Comparison of ENCODE assay signal across 8 mouse cellular contexts in genomic region chr5:137759971-137760412, GRCm38 (mm10). TPM values are rescaled to one million over a fixed set of nuclear protein-coding genes. Genes with fewer than 3 reads are reported as not detected.
A peak's percentile ranks its signal among the peaks of the same experiment; 100 is the strongest.
DNase-seq lines count a peak whose midpoint lies in the region; ATAC-seq and TF ChIP-seq lines count a peak whose summit lies in the region.

No protein-coding gene starts in this region.

- intact Hi-C loops in heart, adult 2 months (cut with DNase I) = loop anchor here (5.0 kb wide), 1 partner anchor 178 kb away; no protein-coding TSS in a partner anchor

- no peaks in the 10 kb centered on the region for H3K27me3 ChIP-seq in embryonic facial prominence, embryonic 14.5 days (replicated peaks; ENCODE audit: control insufficient read depth, insufficient read depth, low read length)
- no peaks in the 10 kb centered on the region for H3K27me3 ChIP-seq in heart, adult 2 months (ENCODE audit: control insufficient read depth, insufficient read depth, low read length)
- no peaks in the 10 kb centered on the region for H3K27me3 ChIP-seq in limb, embryonic 14.5 days (ENCODE audit: control insufficient read depth, insufficient read depth, low read length)
- no peaks in the 10 kb centered on the region for H3K27me3 ChIP-seq in midbrain, postnatal 0 days (ENCODE audit: insufficient read depth, low read length)

- H3K79me2 ChIP-seq in heart, adult 2 months (replicated peaks; ENCODE audit: control insufficient read depth, insufficient read depth, low read length) = no peaks in the 10 kb centered on the region

- H3K9ac ChIP-seq in embryonic facial prominence, embryonic 14.5 days (ENCODE audit: low read depth, low read length) = no peak overlapping the region
- no peak overlapping the region for H3K9ac ChIP-seq in heart, adult 2 months (ENCODE audit: low read depth, low read length)
- no peak overlapping the region for H3K9ac ChIP-seq in limb, embryonic 14.5 days (ENCODE audit: low read depth, low read length, severe bottlenecking)
- H3K9ac ChIP-seq in midbrain, postnatal 0 days (replicated peaks; ENCODE audit: low read length, poor library complexity, severe bottlenecking) = no peak overlapping the region

- DNase-seq in 416B (ENCODE audit: low read depth) = peak; percentile 91
- peak; percentile 92 for DNase-seq in adrenal gland, postnatal 14 days
- DNase-seq in embryonic facial prominence, embryonic 14.5 days (ENCODE audit: low spot score) = peak; percentile 90
- DNase-seq in heart, adult 2 months = peak; percentile 85 to 89
- peak; percentile 93 for DNase-seq in kidney, adult 8-10 months
- DNase-seq in limb, embryonic 14.5 days (ENCODE audit: low spot score) = peak; percentile 80
- peak; percentile 96 for DNase-seq in midbrain, postnatal 0 days (ENCODE audit: low spot score)
- peak; percentile 80 to 83 for DNase-seq in spleen, postnatal 36 days (ENCODE audit: low spot score in 2 of 2)

- no peaks in the 10 kb centered on the region for H3K9me3 ChIP-seq in embryonic facial prominence, embryonic 14.5 days (ENCODE audit: control insufficient read depth, low read length)
- no peaks in the 10 kb centered on the region for H3K9me3 ChIP-seq in limb, embryonic 14.5 days (ENCODE audit: control insufficient read depth, low read length)
- no peaks in the 10 kb centered on the region for H3K9me3 ChIP-seq in midbrain, postnatal 0 days (ENCODE audit: low read length)

- 0 out of 2 replicates have a peak, but pooled peaks have one; percentile 26 for TF ChIP-seq EP300 in heart, adult 2 months (IDR thresholded peaks at IDR 0.05; ENCODE audit: insufficient read depth, low read depth, low read length)

- H3K4me1 ChIP-seq in embryonic facial prominence, embryonic 14.5 days (ENCODE audit: control insufficient read depth, insufficient read depth, low read length) = no peaks in the 10 kb centered on the region
- peaks cover 9% of the 10 kb centered on the region for H3K4me1 ChIP-seq in heart, adult 2 months (ENCODE audit: control insufficient read depth, insufficient read depth, low read length)
- no peaks in the 10 kb centered on the region for H3K4me1 ChIP-seq in limb, embryonic 14.5 days (ENCODE audit: control insufficient read depth, insufficient read depth, low read length)
- no peaks in the 10 kb centered on the region for H3K4me1 ChIP-seq in midbrain, postnatal 0 days (ENCODE audit: insufficient read depth, low read length)

- peak; percentile 89 for ATAC-seq in embryonic facial prominence, embryonic 14.5 days (ENCODE audit: low read depth)
- ATAC-seq in limb, embryonic 14.5 days (ENCODE audit: low FRiP score, low read depth) = peak; percentile 72
- peak; percentile 91 for ATAC-seq in midbrain, postnatal 0 days (ENCODE audit: low FRiP score)

- H3K4me2 ChIP-seq in embryonic facial prominence, embryonic 14.5 days (ENCODE audit: low read depth, low read length) = no peak overlapping the region
- no peak overlapping the region for H3K4me2 ChIP-seq in limb, embryonic 14.5 days (replicated peaks; ENCODE audit: low read depth, low read length, severe bottlenecking)
- H3K4me2 ChIP-seq in midbrain, postnatal 0 days (ENCODE audit: low read depth, low read length, poor library complexity, severe bottlenecking) = no peak overlapping the region

- H3K27ac ChIP-seq in embryonic facial prominence, embryonic 14.5 days (replicated peaks; ENCODE audit: low read depth, low read length) = 0 out of 2 replicates have a peak overlapping the region, but pooled peaks have one; percentile 5
- H3K27ac ChIP-seq in heart, adult 2 months = peak overlapping the region; percentile 58
- H3K27ac ChIP-seq in limb, embryonic 14.5 days (replicated peaks; ENCODE audit: low read depth, low read length) = no peak overlapping the region
- peak overlapping the region; percentile 75; the same call in 1 of the 2 replicates for H3K27ac ChIP-seq in midbrain, postnatal 0 days (ENCODE audit: low read depth, low read length)

- peaks cover 38% of the 10 kb centered on the region for H3K36me3 ChIP-seq in embryonic facial prominence, embryonic 14.5 days (ENCODE audit: control insufficient read depth, insufficient read depth, low read length)
- H3K36me3 ChIP-seq in heart, adult 2 months (ENCODE audit: control insufficient read depth, insufficient read depth, low read length) = no peaks in the 10 kb centered on the region
- H3K36me3 ChIP-seq in limb, embryonic 14.5 days (ENCODE audit: control insufficient read depth, insufficient read depth, low read length) = peaks cover 44% of the 10 kb centered on the region
- H3K36me3 ChIP-seq in midbrain, postnatal 0 days (ENCODE audit: insufficient read depth, low read length) = peaks cover 2% of the 10 kb centered on the region; the same call in 1 of the 2 replicates

- H3K4me3 ChIP-seq in embryonic facial prominence, embryonic 14.5 days (ENCODE audit: low read depth, low read length) = no peak overlapping the region
- no peak overlapping the region for H3K4me3 ChIP-seq in heart, adult 2 months
- H3K4me3 ChIP-seq in limb, embryonic 14.5 days (replicated peaks; ENCODE audit: low read length) = no peak overlapping the region
- H3K4me3 ChIP-seq in midbrain, postnatal 0 days (ENCODE audit: low read depth, low read length) = no peak overlapping the region

- no peak; the same call in none of the 2 replicates for TF ChIP-seq CTCF in heart, adult 2 months (IDR thresholded peaks at IDR 0.05)
- peak; percentile 83 for TF ChIP-seq CTCF in midbrain, postnatal 0 days (IDR thresholded peaks at IDR 0.05)

- 50% methylated on average over 3 of the region's 4 CpGs for WGBS in embryonic facial prominence, embryonic 14.5 days
- 27% methylated on average over 4 of the region's 4 CpGs for WGBS in heart, adult 2 months
- WGBS in limb, embryonic 14.5 days = 40% methylated on average over 4 of the region's 4 CpGs
- WGBS in midbrain, postnatal 0 days = 33% methylated on average over 4 of the region's 4 CpGs

- no peak for TF ChIP-seq POLR2A in heart, adult 2 months (IDR thresholded peaks at IDR 0.05; ENCODE audit: insufficient read depth, low read depth, low read length)
- no peak for TF ChIP-seq POLR2A in limb, embryonic 14.5 days (IDR thresholded peaks at IDR 0.05; ENCODE audit: borderline replicate concordance, extremely low read depth, insufficient read depth, insufficient read length)

RNA-seq across cellular contexts. Expression of gene Tsc22d4, which starts 14.5 kb away (rescaled TPM):
- total RNA-seq in adrenal gland, postnatal 14 days (2021) = 74.9 and 87.3 TPM in 2 replicates
- 134 and 141 TPM in 2 replicates for polyA plus RNA-seq in embryonic facial prominence, embryonic 14.5 days (2014; fragmentation: Nextera tagmentation; extraction: Ambion mirVana)
- 100 to 1,000 TPM; 254 to 258 TPM for total RNA-seq in heart, adult 2 months (2021)
- polyA plus RNA-seq in heart, adult 2 months (2012; rRNA removed) = 223 and 251 TPM in 2 replicates
- 89.1 and 111 TPM in 2 replicates for polyA plus RNA-seq in limb, embryonic 14.5 days (2012; rRNA removed)
- polyA plus RNA-seq in limb, embryonic 14.5 days (2014; fragmentation: Nextera tagmentation; extraction: Ambion mirVana) = 151 and 164 TPM in 2 replicates
- total RNA-seq in midbrain, postnatal 0 days (2014; rRNA removed) = 188 and 320 TPM in 2 replicates
- 157 and 179 TPM in 2 replicates for polyA plus RNA-seq in midbrain, postnatal 0 days (2015; fragmentation: Nextera tagmentation; extraction: Ambion mirVana)

RNA-seq across cellular contexts. Expression of gene Nyap1, which starts 18.6 kb away (rescaled TPM):
- 3.6 and 5.9 TPM in 2 replicates for total RNA-seq in adrenal gland, postnatal 14 days (2021)
- polyA plus RNA-seq in embryonic facial prominence, embryonic 14.5 days (2014; fragmentation: Nextera tagmentation; extraction: Ambion mirVana) = 1.5 TPM in 2 replicates
- total RNA-seq in heart, adult 2 months (2021) = 1 to 10 TPM in 1 of 2 experiments, under 1 TPM in 1; 0.94 to 1.2 TPM
- 1.6 and 1.7 TPM in 2 replicates for polyA plus RNA-seq in heart, adult 2 months (2012; rRNA removed)
- polyA plus RNA-seq in limb, embryonic 14.5 days (2012; rRNA removed) = 19.7 and 25.0 TPM in 2 replicates
- 1.2 and 1.4 TPM in 2 replicates for polyA plus RNA-seq in limb, embryonic 14.5 days (2014; fragmentation: Nextera tagmentation; extraction: Ambion mirVana)
- 230 and 261 TPM in 2 replicates for total RNA-seq in midbrain, postnatal 0 days (2014; rRNA removed)
- polyA plus RNA-seq in midbrain, postnatal 0 days (2015; fragmentation: Nextera tagmentation; extraction: Ambion mirVana) = 47.0 and 50.1 TPM in 2 replicates

RNA-seq across cellular contexts. Expression of gene Ppp1r35, which starts 18.7 kb away (rescaled TPM):
- 20.4 and 21.9 TPM in 2 replicates for total RNA-seq in adrenal gland, postnatal 14 days (2021)
- polyA plus RNA-seq in embryonic facial prominence, embryonic 14.5 days (2014; fragmentation: Nextera tagmentation; extraction: Ambion mirVana) = 31.3 and 39.5 TPM in 2 replicates
- total RNA-seq in heart, adult 2 months (2021) = 10 to 100 TPM in 1 of 2 experiments, 1 to 10 TPM in 1; 7.4 to 10.8 TPM
- polyA plus RNA-seq in heart, adult 2 months (2012; rRNA removed) = 6.8 and 12.0 TPM in 2 replicates
- polyA plus RNA-seq in limb, embryonic 14.5 days (2012; rRNA removed) = 45.2 and 46.8 TPM in 2 replicates
- 37.6 and 44.9 TPM in 2 replicates for polyA plus RNA-seq in limb, embryonic 14.5 days (2014; fragmentation: Nextera tagmentation; extraction: Ambion mirVana)
- 32.5 and 42.1 TPM in 2 replicates for total RNA-seq in midbrain, postnatal 0 days (2014; rRNA removed)
- polyA plus RNA-seq in midbrain, postnatal 0 days (2015; fragmentation: Nextera tagmentation; extraction: Ambion mirVana) = 38.8 and 47.8 TPM in 2 replicates

RNA-seq across cellular contexts. Expression of gene Mepce, which starts 27.5 kb away (rescaled TPM):
- total RNA-seq in adrenal gland, postnatal 14 days (2021) = 41.5 and 46.7 TPM in 2 replicates
- polyA plus RNA-seq in embryonic facial prominence, embryonic 14.5 days (2014; fragmentation: Nextera tagmentation; extraction: Ambion mirVana) = 12.2 and 15.2 TPM in 2 replicates
- total RNA-seq in heart, adult 2 months (2021) = 10 to 100 TPM; 21.3 to 26.0 TPM
- 24.1 and 31.5 TPM in 2 replicates for polyA plus RNA-seq in heart, adult 2 months (2012; rRNA removed)
- polyA plus RNA-seq in limb, embryonic 14.5 days (2012; rRNA removed) = 42.0 and 42.3 TPM in 2 replicates
- polyA plus RNA-seq in limb, embryonic 14.5 days (2014; fragmentation: Nextera tagmentation; extraction: Ambion mirVana) = 13.9 and 16.7 TPM in 2 replicates
- 40.8 and 46.0 TPM in 2 replicates for total RNA-seq in midbrain, postnatal 0 days (2014; rRNA removed)
- polyA plus RNA-seq in midbrain, postnatal 0 days (2015; fragmentation: Nextera tagmentation; extraction: Ambion mirVana) = 16.1 and 17.6 TPM in 2 replicates

RNA-seq across cellular contexts. Expression of gene Zcwpw1, which starts 27.6 kb away (rescaled TPM):
- total RNA-seq in adrenal gland, postnatal 14 days (2021) = 5.6 and 5.7 TPM in 2 replicates
- 16.5 and 18.8 TPM in 2 replicates for polyA plus RNA-seq in embryonic facial prominence, embryonic 14.5 days (2014; fragmentation: Nextera tagmentation; extraction: Ambion mirVana)
- under 1 TPM; 0.44 to 0.52 TPM for total RNA-seq in heart, adult 2 months (2021)
- 0.39 and 0.50 TPM in 2 replicates for polyA plus RNA-seq in heart, adult 2 months (2012; rRNA removed)
- polyA plus RNA-seq in limb, embryonic 14.5 days (2012; rRNA removed) = 19.4 and 30.1 TPM in 2 replicates
- polyA plus RNA-seq in limb, embryonic 14.5 days (2014; fragmentation: Nextera tagmentation; extraction: Ambion mirVana) = 17.3 and 18.5 TPM in 2 replicates
- total RNA-seq in midbrain, postnatal 0 days (2014; rRNA removed) = 5.8 and 7.7 TPM in 2 replicates
- polyA plus RNA-seq in midbrain, postnatal 0 days (2015; fragmentation: Nextera tagmentation; extraction: Ambion mirVana) = 9.0 and 9.4 TPM in 2 replicates
